Mouse (Mus musculus) mesoderm, embryonic 11.5 days (tissue): Measurements from ENCODE around the gene Asic2.

ENCODE experiments used
- DNase-seq: peaks from one replicate; pipeline ENCODE4 v3.0.0-alpha.2; 2012; ENCODE audit warnings: low read depth, low spot score

Asic2 gene

DNA sequence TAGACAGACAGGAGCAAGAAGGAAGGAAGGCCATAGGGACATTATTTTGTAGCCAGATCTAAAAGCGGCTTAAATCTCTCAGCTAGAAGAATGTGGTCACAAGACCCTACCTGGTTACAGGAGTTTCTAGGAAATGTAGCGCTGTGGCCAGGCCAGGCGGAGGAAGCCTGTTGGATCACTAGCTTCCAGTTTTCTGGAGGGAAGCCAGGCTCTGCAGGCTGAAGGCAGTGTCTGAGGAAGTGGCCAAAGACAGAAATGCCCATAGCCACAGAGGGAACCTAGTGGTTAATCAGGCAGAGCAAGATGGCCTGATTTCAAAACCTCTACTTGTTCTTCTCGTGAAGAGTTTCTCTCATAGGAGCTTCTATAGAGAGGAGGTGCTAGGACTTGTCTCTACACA is 513.3 kb downstream of the Asic2 start:
- no peak for DNase-seq

GRCm38 (mm10) chr11:81454111-81454510 is 514.1 kb downstream of the Asic2 start:
- peak; percentile 64 for DNase-seq

- DNase-seq, result peak; percentile 48
Observed at GRCm38 (mm10) chr11:81449271-81449705, 519.0 kb downstream of the Asic2 start.

DNA sequence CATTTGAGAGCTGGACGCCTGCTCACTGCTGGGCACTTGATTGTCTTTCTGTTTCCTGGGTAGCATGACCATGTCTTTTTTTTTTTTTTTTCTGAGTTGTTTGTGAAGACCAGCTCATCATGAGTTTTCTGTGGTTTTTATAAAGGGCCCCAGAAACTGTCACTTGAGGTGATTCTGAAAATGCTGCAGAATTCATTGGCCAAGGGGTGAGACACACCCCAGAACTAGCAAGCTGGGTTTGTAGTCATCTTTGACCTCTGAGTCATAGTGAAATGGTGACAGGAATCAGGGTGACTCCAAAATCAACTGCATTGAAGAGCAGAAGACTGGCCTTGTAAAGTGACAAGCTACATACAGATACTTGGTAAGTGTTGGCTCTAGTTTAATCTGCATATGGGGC is 521.9 kb downstream of the Asic2 start:
- no peak for DNase-seq

DNA sequence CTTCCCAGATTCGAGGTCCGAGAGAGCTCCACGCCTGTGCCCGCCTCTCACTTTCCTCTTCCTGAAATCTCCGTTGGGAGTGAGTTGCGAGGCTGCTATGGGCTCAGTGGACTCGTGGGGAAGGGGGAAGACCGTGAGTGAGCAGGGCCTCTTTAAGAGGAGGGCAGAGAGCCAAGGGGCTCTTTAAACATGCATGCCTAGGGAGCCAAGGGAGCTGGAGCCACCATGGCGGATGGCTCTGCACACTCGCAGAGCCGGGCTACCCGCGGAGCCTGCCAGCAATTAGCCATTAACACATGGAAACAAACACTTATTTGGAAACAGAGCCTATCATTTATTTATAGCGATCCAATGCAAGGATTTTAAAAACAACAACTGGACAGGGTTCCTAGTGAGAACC is 541.4 kb downstream of the Asic2 start:
- no peak for DNase-seq

- no peak for DNase-seq
Observed at GRCm38 (mm10) chr11:81419112-81419511, 549.1 kb downstream of the Asic2 start.

- DNase-seq, result no peak
Observed at GRCm38 (mm10) chr11:81418027-81418426, 550.2 kb downstream of the Asic2 start.

DNA sequence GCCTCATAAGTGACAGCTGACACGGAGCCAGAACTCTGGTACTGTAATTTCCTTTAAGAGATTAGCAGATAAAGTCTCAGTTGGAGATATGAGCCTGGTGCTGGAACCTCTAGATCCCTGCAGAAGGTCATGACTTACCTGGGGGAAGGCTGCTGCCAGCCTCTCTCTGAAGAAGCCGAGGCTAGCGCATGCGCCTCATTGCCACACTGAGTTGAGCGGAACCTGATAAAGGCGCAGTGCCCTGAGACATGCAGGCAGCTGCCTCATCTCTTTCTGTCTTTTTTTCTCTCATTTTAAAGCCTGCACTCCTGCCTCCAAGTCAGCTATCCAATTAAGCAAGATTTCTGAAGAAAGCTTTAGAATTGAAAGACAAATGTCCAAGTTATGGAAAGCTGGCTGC is 551.9 kb downstream of the Asic2 start:
- no peak for DNase-seq

- no peak for DNase-seq
Observed at GRCm38 (mm10) chr11:81414596-81414995, 553.7 kb downstream of the Asic2 start.

DNA sequence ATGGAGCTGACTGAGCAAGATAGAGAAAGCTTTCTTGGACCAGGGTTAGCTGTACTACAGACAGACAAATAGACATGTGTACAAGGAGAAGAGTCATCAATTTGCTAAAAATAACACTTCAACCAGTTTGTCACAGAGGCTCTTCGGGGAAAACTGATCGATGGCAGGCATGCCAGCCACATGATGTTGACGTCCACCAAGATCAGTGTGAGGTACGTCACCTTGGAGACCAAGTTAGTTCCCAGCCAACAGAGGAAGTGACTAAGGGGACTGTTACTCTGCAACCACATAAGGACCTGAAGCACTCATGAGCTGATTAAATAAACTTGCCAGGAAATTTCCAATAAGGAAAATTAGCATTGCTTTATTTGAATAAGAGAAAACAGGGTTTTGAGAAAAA is 557.0 kb downstream of the Asic2 start:
- no peak for DNase-seq

DNA sequence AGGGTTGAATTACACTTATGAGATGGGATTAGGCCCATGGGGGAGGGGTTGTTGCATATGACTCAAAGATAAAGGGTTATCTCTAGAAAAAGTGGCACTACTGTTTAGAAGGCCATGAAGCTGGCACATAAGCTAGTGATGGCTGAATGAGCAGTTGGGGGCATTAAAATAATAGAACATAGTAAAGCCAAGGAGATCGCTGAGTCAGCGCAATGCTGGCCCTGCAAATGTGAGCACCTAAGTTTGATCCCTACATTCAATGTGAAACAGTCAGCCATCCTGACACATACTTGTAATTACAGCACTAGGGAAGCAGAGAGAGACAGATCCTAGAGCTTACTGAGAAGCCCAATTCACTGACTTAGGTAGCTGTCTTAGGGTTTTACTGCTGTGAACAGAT is 562.3 kb downstream of the Asic2 start:
- DNase-seq, result no peak

DNA sequence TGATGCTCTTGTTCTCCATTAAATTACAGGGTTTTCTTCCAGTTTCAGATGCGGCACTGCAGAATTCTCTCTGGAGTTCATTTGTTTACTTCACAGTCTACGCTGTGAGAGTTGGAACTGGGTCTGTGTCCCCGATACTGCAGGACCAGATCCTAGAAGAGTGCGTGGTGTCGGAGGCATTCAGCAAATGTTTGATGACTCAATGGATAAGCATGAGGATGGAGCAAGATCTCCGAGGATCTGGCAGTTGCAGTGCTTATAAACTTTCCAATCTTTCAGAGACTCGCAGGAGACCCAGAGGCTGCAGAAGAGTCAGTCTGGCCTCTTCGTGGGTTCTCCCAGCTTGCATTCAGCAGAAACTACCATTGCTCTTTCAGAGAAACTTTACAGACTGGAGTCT is 566.0 kb downstream of the Asic2 start:
- DNase-seq, result no peak

DNA sequence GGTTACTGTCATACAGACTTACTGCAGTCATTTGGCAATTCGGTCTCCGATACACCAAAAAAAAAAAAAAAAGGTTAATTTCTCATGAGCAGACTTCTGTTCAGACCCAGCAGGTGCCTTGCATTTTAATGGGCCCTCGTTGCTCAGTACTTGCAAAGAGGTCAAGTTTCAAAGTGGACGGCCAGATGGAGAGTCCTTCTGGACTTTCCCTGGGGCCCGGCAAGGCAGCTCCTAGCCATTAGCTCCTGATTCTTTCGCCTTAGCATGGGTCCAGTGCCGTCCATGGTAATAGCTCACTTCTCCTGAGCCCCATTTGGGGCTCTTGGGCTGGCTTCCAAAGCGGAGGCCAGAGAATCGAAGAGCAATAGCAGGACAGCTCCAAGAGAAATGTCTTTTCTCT is 575.4 kb downstream of the Asic2 start:
- DNase-seq, result no peak

DNA sequence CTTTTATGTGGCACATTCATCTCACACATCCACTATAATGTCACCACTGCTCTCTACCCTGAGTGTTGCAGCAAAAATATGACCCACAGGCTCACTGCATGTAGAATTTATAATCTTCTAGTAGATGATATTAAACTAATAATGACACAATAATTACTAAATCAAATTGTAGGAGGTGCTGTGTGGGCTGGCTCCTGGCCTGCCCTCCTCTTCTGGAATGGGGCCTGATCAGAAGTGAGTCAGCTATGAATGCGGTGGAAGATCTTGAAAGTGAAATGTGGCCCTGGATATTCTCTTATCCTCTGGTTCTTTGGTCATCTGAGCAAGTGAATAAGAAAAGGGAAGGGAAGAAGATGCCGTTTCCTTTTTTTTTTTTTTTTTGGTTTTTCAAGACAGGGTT is 582.1 kb downstream of the Asic2 start:
- DNase-seq, result no peak

DNA sequence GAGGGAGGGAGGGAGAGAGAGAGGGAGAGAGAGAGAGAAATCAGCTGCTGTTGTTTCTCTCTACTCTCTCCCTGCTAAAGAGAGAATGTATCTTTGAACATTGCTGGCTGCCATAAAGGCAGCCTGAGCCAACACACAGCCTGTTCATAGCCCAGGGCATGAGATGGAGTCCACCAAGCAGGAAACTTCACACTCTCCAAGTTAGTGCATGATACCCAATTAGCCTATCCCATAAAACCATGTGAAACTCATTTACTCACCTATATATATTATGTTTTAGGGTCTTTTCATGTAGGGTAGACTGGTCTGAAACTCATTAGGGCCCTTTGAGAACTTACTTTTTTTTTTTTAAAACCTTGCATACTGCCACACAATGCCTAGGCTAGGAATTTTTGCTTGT is 582.7 kb downstream of the Asic2 start:
- no peak for DNase-seq

DNA sequence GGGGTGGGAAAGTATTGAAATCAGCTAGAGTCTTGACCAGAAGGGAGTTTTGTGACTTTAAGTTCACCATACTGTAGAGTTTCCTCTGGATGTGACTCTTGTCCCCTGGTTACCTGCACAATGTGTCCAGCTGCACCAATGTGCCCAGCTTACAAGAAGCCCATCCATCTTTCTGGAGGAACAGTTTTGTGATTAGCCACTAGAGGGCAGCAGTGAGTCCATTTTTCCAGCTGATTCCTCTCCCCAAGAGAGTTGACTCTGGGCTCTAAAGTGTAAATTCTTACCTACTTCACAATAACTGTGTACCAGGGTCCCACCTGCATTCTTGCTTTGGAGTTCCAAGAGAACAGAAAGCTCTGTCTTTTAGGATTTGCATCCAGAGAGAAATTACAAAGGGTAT is 593.4 kb downstream of the Asic2 start:
- DNase-seq, result peak; percentile 75

GRCm38 (mm10) chr11:81374003-81374710 is 594.1 kb downstream of the Asic2 start:
- DNase-seq, result no peak

DNA sequence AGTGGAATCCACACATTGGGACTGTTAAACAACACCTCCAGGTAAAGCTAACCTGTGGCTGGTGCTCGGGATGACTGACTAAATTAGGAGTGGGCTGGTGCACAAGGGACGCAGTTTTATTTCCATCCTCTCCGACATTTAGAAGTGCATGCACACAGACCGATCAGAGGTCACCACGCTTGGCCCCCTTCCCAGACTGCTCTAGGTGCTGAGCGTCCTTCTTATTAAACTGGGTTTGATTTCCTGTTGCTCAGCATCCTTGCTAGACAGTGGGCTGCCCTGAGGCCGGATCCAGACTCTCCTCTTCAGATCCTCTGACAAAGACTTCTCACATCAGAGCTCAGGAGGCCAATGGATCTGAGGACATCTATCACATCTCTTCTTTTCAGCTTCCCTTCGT is 596.7 kb downstream of the Asic2 start:
- no peak for DNase-seq

DNA sequence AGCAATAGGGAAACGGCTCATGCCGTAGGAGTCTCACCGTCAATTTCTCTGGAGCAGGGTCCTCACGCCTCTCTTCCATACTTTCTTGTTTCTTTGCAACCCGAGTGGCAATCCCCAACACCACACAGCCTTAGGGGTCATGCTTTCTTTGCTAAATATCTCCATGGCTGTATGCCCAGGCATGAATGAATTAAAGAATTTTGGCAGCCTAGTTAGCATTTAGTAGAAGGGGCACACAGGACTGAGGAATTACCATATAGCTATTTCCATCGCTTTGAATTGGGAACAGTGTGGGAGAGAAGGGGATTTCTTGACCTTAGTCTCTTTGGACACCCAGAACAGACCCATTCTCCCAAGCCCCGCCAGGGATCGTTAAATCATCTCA is 597.8 kb downstream of the Asic2 start:
- no peak for DNase-seq

GRCm38 (mm10) chr11:81369497-81370425 is 598.5 kb downstream of the Asic2 start:
- DNase-seq, result peak; percentile 51

DNA sequence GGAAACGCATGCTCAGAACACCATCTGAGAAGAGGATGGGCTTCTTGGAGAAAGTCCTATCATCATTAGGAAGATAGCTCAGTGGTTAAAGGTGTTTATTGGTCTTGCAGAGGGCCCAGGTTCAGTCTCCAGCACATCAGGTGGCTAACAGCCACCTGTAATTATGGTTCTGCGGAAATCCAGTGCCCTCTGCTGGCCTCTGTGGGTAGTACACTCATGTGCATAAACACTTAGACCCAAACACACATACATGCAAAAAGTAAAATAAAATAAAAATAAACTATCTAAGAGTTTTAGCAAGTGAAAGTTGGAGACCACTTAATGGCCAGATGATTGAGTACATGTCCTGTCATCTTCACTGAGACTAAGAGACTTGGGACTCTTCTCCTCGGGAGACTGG is 603.8 kb downstream of the Asic2 start:
- DNase-seq, result no peak

DNA sequence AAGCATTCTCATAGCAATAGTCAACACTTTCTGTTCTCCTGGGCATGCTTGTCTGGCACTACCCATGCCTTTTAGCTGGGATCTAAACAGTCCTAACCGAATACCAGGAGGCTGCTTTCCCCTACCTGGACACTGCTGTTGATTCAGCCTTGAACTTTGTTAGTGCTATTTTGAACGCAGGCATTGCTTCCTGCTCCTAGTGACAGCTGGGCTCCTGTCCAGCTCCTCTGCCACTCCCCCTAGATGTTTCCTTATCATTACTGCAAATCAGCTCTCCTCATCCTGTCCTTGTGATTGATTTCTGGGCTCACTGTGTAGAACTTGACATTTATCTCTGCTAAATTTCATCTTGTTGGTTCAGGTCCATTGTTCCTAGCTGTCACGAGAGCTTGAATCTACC is 605.8 kb downstream of the Asic2 start:
- DNase-seq, result no peak

DNA sequence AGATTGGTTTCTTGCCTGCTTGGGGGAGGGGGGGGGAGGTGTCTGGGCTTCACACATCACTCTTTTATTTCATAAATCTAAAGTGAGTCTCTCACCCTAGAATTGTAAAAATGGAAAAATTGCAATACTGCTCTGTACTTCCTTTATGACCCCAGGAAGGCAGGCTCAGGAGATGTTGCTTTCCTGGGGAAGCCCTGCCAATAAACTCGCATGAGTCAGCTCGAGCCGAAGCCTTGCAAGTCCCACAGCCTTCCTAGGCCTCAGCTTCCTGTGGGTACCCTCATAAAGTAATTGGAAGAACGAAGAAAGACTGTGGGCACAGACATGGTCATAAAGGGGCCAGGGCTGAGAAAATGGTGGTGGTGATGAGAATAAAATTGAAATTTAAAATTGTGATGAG is 607.2 kb downstream of the Asic2 start:
- DNase-seq, result no peak
